Mouse (Mus musculus) limb, embryonic 15.5 days (tissue): ENCODE measurements around the gene Hist1h1b. TPM values are rescaled to one million over a fixed set of nuclear protein-coding genes. Genes with fewer than 3 reads are reported as not detected.
"Not testable (repeated sequence)": the region's sequence is repeated elsewhere in the genome, so short reads cannot be mapped to it uniquely, and the experiment has no call there.

Experiments used
- ATAC-seq: fragments of 200-750 bp; cut with Nextera tagmentation; 2 replicates; pipeline ENCODE4 v1.8.0; 2017; ENCODE audit warnings: low read depth, moderate TSS enrichment; ENCODE audit not compliant: insufficient number of reproducible peaks, low FRiP score, low TSS enrichment
- H3K27ac ChIP-seq: fragments of 300-500 bp; sonication (generic); 2 replicates; pipeline ENCODE4 v1.5.1; 2015; ENCODE audit warnings: moderate library complexity, mild to moderate bottlenecking, inconsistent platforms
- H3K27me3 ChIP-seq: fragments of 300-500 bp; sonication (generic); 2 replicates; pipeline ENCODE4 v1.6.1; 2015; ENCODE audit warnings: inconsistent platforms
- H3K36me3 ChIP-seq: fragments of 300-500 bp; sonication (generic); 2 replicates; pipeline ENCODE4 v1.6.1; 2015; ENCODE audit warnings: inconsistent platforms
- H3K4me1 ChIP-seq: fragments of 300-500 bp; sonication (generic); 2 replicates; pipeline ENCODE4 v1.6.1; 2015; ENCODE audit warnings: inconsistent platforms
- H3K4me2 ChIP-seq: fragments of 300-500 bp; sonication (generic); 2 replicates; pipeline ENCODE4 v1.6.1; 2015; ENCODE audit warnings: mild to moderate bottlenecking, inconsistent platforms
- H3K4me3 ChIP-seq: fragments of 300-500 bp; sonication (generic); 2 replicates; pipeline ENCODE4 v1.5.1; 2015; ENCODE audit warnings: mild to moderate bottlenecking, inconsistent platforms
- H3K9ac ChIP-seq: fragments of 300-500 bp; sonication (generic); 2 replicates; pipeline ENCODE4 v1.6.1; 2015; ENCODE audit warnings: inconsistent platforms
- H3K9me3 ChIP-seq: fragments of 300-500 bp; sonication (generic); 2 replicates; pipeline ENCODE4 v1.6.1; 2016; ENCODE audit warnings: inconsistent platforms
- WGBS: fragments of 180-500 bp; shearing (Covaris S2); methylation state at CpG from one replicate; pipeline ENCODE4 v1.1.7; 2015; 5-methylcytosine and 5-hydroxymethylcytosine counted together
- microRNA-seq: library from miRNA; unstranded; fragments of <30 nt; microRNA quantifications from one replicate; pipeline ENCODE4, GENCODE M21; 2016
- polyA plus RNA-seq: library from polyadenylated mRNA; unstranded; fragments of >200 nt; fragmentation: Nextera tagmentation; extraction: Ambion mirVana; gene quantifications from 2 replicates; pipeline ENCODE4 v1.2.1, GENCODE M21; 2015

The Hist1h1b gene
- polyA plus RNA-seq, 1 experiment from 2014 or later = 23.5 TPM

GRCm38 (mm10) chr13:21745006-21745405 lies 35.4 kb downstream of the Hist1h1b start:
- no peak for ATAC-seq
- Histone ChIP-seq H3K27ac (no peak overlapping the region), H3K9ac (no peak overlapping the region), H3K4me1 (peaks cover 10% of the 10 kb centered on the region), H3K27me3 (no peaks in the 10 kb centered on the region), H3K4me2 (no peak overlapping the region), H3K9me3 (no peaks in the 10 kb centered on the region), H3K4me3 (no peak overlapping the region), H3K36me3 (no peaks in the 10 kb centered on the region)
- 84% methylated on average over 1 of the region's 1 CpGs for WGBS

DNA sequence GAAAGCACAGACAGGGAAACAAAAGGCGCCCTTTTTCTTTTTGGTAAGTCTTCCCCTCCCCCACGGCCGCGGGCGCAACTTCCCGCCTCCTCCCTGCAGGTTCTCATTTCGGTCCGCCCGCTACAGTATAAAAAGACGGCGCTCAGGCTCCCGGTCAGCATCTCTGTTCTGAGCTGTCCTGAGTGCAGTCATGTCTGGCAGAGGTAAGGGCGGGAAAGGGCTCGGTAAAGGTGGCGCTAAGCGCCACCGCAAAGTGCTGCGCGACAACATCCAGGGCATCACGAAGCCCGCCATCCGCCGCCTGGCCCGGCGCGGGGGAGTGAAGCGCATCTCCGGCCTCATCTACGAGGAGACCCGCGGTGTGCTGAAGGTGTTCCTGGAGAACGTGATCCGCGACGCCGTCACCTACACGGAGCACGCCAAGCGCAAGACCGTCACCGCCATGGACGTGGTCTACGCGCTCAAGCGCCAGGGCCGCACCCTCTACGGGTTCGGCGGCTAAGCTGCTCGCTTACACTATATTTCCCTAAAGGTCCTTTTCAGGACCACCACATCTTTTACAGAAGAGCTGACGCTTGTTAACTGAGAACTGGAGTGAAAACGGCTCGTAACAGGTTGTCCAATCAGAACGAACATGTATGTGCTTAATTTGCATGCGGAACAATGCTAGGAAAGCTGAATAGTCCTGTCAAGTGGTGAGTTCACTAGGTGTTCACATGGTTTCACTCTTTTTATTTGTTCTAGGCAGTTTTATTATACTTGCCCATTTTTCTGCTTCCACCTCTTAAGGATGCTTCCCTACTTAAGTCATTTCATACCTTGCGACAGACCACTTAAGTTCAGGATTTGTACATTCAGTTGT lies 45.3 kb downstream of the Hist1h1b start, which contains the start of gene Hist1h4j:
Hist1h4j (plus strand) TSS at position 159 of the 862 bp plus-strand sequence.
- H3K27me3 ChIP-seq, H3K9me3 ChIP-seq, H3K36me3 ChIP-seq, H3K4me1 ChIP-seq: not testable (repeated sequence)
- Histone ChIP-seq H3K4me3 (peak within 1 kb of the TSS; percentile 45), H3K9ac (peak within 1 kb of the TSS; percentile 33; the same call in 1 of the 2 replicates), H3K27ac (peak within 1 kb of the TSS; percentile 96), H3K4me2 (peak within 1 kb of the TSS; percentile 67)
- peak; percentile 87 for ATAC-seq
- WGBS = under 1% methylated on average over 39 of the region's 56 CpGs

- Histone ChIP-seq H3K27ac (peak overlapping the region; percentile 96), H3K9me3 (no peaks in the 10 kb centered on the region), H3K9ac (peak overlapping the region; percentile 33; the same call in 1 of the 2 replicates), H3K27me3 (no peaks in the 10 kb centered on the region), H3K4me3 (peak overlapping the region; percentile 45), H3K4me1 (0 out of 2 replicates have a peak, but pooled peaks cover 2% of the 10 kb centered on the region), H3K36me3 (no peaks in the 10 kb centered on the region), H3K4me2 (peak overlapping the region; percentile 67)
- ATAC-seq = peak; percentile 77
- under 1% methylated on average over 21 of the region's 21 CpGs for WGBS
Observed at GRCm38 (mm10) chr13:21734010-21734905, 46.2 kb downstream of the Hist1h1b start.

DNA sequence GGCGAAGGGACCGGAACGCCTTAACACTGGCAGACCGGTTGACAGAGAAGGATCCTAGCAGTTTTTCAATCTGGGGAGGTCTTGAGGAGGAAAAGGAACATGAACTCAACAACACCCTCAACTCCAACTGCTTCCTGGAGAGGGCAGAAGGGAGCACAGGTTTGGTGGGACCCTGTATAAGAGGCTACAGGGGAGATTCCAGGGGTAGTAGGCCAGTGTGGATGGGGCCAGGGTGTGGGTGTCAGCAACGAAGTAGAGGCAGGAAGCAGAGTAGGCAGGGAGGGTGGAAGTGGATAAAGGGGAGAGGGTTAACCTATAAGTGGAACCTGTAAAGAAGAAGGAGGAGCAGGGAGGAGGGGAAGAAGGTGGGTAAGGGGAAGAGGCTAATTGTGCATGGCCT lies 47.0 kb downstream of the Hist1h1b start:
- H3K27me3 ChIP-seq = no peaks in the 10 kb centered on the region
- WGBS = 74% methylated on average over 5 of the region's 5 CpGs
- peak overlapping the region; percentile 96; the same call in 1 of the 2 replicates for H3K27ac ChIP-seq
- H3K4me2 ChIP-seq = no peak overlapping the region
- H3K4me1 ChIP-seq = 0 out of 2 replicates have a peak, but pooled peaks cover 2% of the 10 kb centered on the region
- H3K36me3 ChIP-seq = no peaks in the 10 kb centered on the region
- no peaks in the 10 kb centered on the region for H3K9me3 ChIP-seq
- no peak for ATAC-seq
- H3K4me3 ChIP-seq = no peak overlapping the region
- H3K9ac ChIP-seq = no peak overlapping the region

Small RNA genes lying within 50 kb of the gene (microRNA-seq; reads per million reads assigned to microRNA genes)
- not detected for gene Gm19658
- gene Gm44346 = not detected
- gene Gm44454 = not detected

Other genes starting within 250 kb of the Hist1h1b start
- gene Zkscan8, start 249.5 kb downstream of the Hist1h1b start, polyA plus RNA-seq = 6.1 TPM in 2 replicates
- gene Olfr1366, start 237.8 kb downstream of the Hist1h1b start, polyA plus RNA-seq = 0.17 and 0.18 TPM in 2 replicates
- not detected in 2 replicates for gene Olfr1535, start 220.7 kb downstream of the Hist1h1b start, polyA plus RNA-seq
- not detected in 2 replicates for gene Olfr1364, start 198.9 kb downstream of the Hist1h1b start, polyA plus RNA-seq
- not detected in 2 replicates for gene Olfr1362, start 166.6 kb downstream of the Hist1h1b start, polyA plus RNA-seq
- not detected in 2 replicates for gene Olfr11, start 138.1 kb downstream of the Hist1h1b start, polyA plus RNA-seq
- not detected in 2 replicates for gene Olfr1361, start 117.2 kb downstream of the Hist1h1b start, polyA plus RNA-seq
- not detected in 2 replicates for gene Olfr1360, start 103.2 kb downstream of the Hist1h1b start, polyA plus RNA-seq
- not detected in 2 replicates for gene Olfr1359, start 82.5 kb downstream of the Hist1h1b start, polyA plus RNA-seq
- gene Hist1h2bl, start 64.5 kb downstream of the Hist1h1b start, polyA plus RNA-seq = 0.96 and 1.2 TPM in 2 replicates
- 17.1 and 23.9 TPM in 2 replicates for gene Hist1h2ai, start 64.2 kb downstream of the Hist1h1b start, polyA plus RNA-seq
- 3.5 and 7.6 TPM in 2 replicates for gene Hist1h3h, start 63.0 kb downstream of the Hist1h1b start, polyA plus RNA-seq
- gene Hist1h2bm, start 58.6 kb downstream of the Hist1h1b start, polyA plus RNA-seq = 2.5 and 4.5 TPM in 2 replicates
- 1.1 and 1.2 TPM in 2 replicates for gene Hist1h4j, start 45.6 kb downstream of the Hist1h1b start, polyA plus RNA-seq
- gene Hist1h4k, start 30.1 kb downstream of the Hist1h1b start, polyA plus RNA-seq = 4.1 TPM in 1 of 2 replicates, not detected in the other
- 11.6 and 26.1 TPM in 2 replicates for gene Hist1h2ak, start 26.8 kb downstream of the Hist1h1b start, polyA plus RNA-seq
- 4.2 TPM in 1 of 2 replicates, not detected in the other for gene Hist1h2bn, start 26.5 kb downstream of the Hist1h1b start, polyA plus RNA-seq
- 81.7 and 109 TPM in 2 replicates for gene Hist1h3i, start 2.7 kb upstream of the Hist1h1b start, polyA plus RNA-seq
- gene Hist1h2an, start 6.6 kb upstream of the Hist1h1b start, polyA plus RNA-seq = 3.5 and 4.6 TPM in 2 replicates
- gene Hist1h2bp, start 6.8 kb upstream of the Hist1h1b start, polyA plus RNA-seq = 1.00 TPM in 1 of 2 replicates, not detected in the other
- gene Hist1h2bq, start 29.6 kb upstream of the Hist1h1b start, polyA plus RNA-seq = 11.7 and 18.0 TPM in 2 replicates
- 1.9 TPM in 1 of 2 replicates, not detected in the other for gene Hist1h2ao, start 29.8 kb upstream of the Hist1h1b start, polyA plus RNA-seq
- gene Hist1h4m, start 31.1 kb upstream of the Hist1h1b start, polyA plus RNA-seq = not detected in 2 replicates
- 9.4 and 12.8 TPM in 2 replicates for gene Hist1h4n, start 51.6 kb upstream of the Hist1h1b start, polyA plus RNA-seq
- gene Hist1h2ap, start 52.9 kb upstream of the Hist1h1b start, polyA plus RNA-seq = 2,482 and 2,904 TPM in 2 replicates
- 12.5 and 17.9 TPM in 2 replicates for gene Hist1h2br, start 53.1 kb upstream of the Hist1h1b start, polyA plus RNA-seq
- 7.8 and 8.8 TPM in 2 replicates for gene Zfp184, start 164.5 kb upstream of the Hist1h1b start, polyA plus RNA-seq
- 0.15 and 0.20 TPM in 2 replicates for gene Pom121l2, start 200.6 kb upstream of the Hist1h1b start, polyA plus RNA-seq
- 1.2 and 1.3 TPM in 2 replicates for gene Prss16, start 229.1 kb upstream of the Hist1h1b start, polyA plus RNA-seq